In the genomic region with DNA sequence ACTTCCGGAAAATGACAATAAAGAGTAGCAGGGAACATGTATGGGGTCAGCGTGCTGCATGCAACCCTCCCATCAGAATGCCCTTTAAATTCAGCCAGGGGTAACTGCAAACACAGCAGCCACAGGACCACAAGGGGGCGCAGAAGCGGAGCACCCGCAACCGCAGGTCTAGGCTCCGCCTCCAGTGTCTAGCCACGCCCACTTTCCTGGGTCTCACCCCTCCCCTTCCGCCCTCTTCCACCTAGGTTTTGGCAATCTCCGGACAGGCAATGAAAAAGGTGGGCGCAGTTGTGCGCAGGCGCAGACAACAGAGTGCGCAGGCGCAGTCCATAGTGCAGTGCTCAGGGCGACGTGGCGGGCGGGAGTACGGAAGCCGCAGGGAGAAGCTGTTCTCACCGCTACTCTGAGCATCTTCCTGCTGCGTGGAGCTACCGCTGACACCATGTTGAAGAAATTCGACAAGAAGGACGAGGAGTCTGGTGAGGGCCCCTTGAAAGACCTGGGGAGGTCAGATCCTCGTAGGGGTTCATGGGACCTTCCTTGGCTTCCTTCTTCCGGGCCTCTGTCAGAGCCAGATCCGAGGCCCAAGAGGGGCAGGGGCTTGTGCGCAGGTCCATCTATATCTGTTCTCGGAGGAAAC, we compare ENCODE assay signal across 8 mouse cellular contexts. TPM values are rescaled to one million over a fixed set of nuclear protein-coding genes. Genes with fewer than 3 reads are reported as not detected.
DNase-seq lines count a peak whose midpoint lies in the region; ATAC-seq lines count a peak whose summit lies in the region.

A gene (plus strand): TSS at position 221 of the 640 bp plus-strand sequence.

- peak; percentile 93 for DNase-seq in MEL-GATA-1-ER (ENCODE audit: extremely low read depth, low read depth)
- peak; percentile 100 for DNase-seq in cerebellum, adult 8-10 months
- DNase-seq in forelimb bud, embryonic 11.5 days (ENCODE audit: low read depth, low spot score), result peak; percentile 100
- peak; percentile 100 for DNase-seq in layer of hippocampus, adult 9-10 months (ENCODE audit: low spot score)
- peak; percentile 99 for DNase-seq in ovary, postnatal 10 days (ENCODE audit: low spot score)
- DNase-seq in thymus, postnatal 10 days (ENCODE audit: low spot score in 2 of 2), result peak; percentile 99 to 100

- peak within 1 kb of the TSS; percentile 95 for H3K9ac ChIP-seq in lung, embryonic 16.5 days (ENCODE audit: low read length)

- no peaks in the 10 kb centered on the region for H3K9me3 ChIP-seq in lung, embryonic 16.5 days (ENCODE audit: control insufficient read depth, low read length)

- peak; percentile 91 to 95 for ATAC-seq in hematopoietic stem cell, adult 5-6 weeks (replicated peaks in 1 of 2; ENCODE audit: insufficient read depth in 1 of 2, low FRiP score in 2 of 2, low TSS enrichment in 1 of 2, low read depth in 1 of 2, poor library complexity in 2 of 2, severe bottlenecking in 2 of 2)
- peak; percentile 96 for ATAC-seq in lung, embryonic 16.5 days (ENCODE audit: low read depth)

- H3K4me2 ChIP-seq in lung, embryonic 16.5 days (ENCODE audit: low read depth, low read length), result peak within 1 kb of the TSS; percentile 85

- no peaks in the 10 kb centered on the region for H3K27me3 ChIP-seq in lung, embryonic 16.5 days (ENCODE audit: control insufficient read depth, insufficient read depth, low read depth, low read length)

- H3K27ac ChIP-seq in lung, embryonic 16.5 days (ENCODE audit: low read length), result peak within 1 kb of the TSS; percentile 80

- H3K36me3 ChIP-seq in lung, embryonic 16.5 days (ENCODE audit: control insufficient read depth, insufficient read depth, low read length), result peaks cover 30% of the 10 kb centered on the region

- WGBS in lung, embryonic 16.5 days, result under 1% methylated on average over 31 of the region's 31 CpGs

- peak within 1 kb of the TSS; percentile 99 for H3K4me3 ChIP-seq in lung, embryonic 16.5 days (ENCODE audit: low read length)

- peaks cover 11% of the 10 kb centered on the region for H3K4me1 ChIP-seq in lung, embryonic 16.5 days (replicated peaks; ENCODE audit: control insufficient read depth, insufficient read depth, low read length)

RNA-seq across cellular contexts. Expression of the gene that starts here (rescaled TPM):
- total RNA-seq in hematopoietic stem cell, adult 5-6 weeks (2017), result 70.8 and 72.2 TPM in 2 replicates
- 166 TPM in 2 replicates for polyA plus RNA-seq in lung, embryonic 16.5 days (2015; fragmentation: Nextera tagmentation; extraction: Ambion mirVana)

Comparison
In these comparisons a context has a peak if more than half of its experiments do, and no peak if none do; other contexts are left out.
1. Peak in every context shown above with its lines: DNase-seq, ATAC-seq, H3K4me3 ChIP-seq and H3K27ac ChIP-seq.